8 mouse cellular contexts compared by ENCODE assay signal in genomic region chr10:37072834-37073233, GRCm38 (mm10).
DNase-seq lines count a peak whose midpoint lies in the region; ATAC-seq lines count a peak whose summit lies in the region.

No protein-coding gene starts in this region.

- no peak overlapping the region for H3K4me2 ChIP-seq in liver, embryonic 11.5 days
- no peak overlapping the region for H3K4me2 ChIP-seq in midbrain, embryonic 15.5 days

- H3K4me1 ChIP-seq in liver, embryonic 11.5 days (replicated peaks; ENCODE audit: control insufficient read depth, insufficient read depth, low read length): no peaks in the 10 kb centered on the region
- H3K4me1 ChIP-seq in forebrain, embryonic 10.5 days: peaks cover 18% of the 10 kb centered on the region
- H3K4me1 ChIP-seq in midbrain, embryonic 15.5 days: peaks cover 6% of the 10 kb centered on the region; the same call in 1 of the 2 replicates

- H3K36me3 ChIP-seq in liver, embryonic 11.5 days (ENCODE audit: control insufficient read depth, insufficient read depth, low read length): no peaks in the 10 kb centered on the region
- no peaks in the 10 kb centered on the region for H3K36me3 ChIP-seq in forebrain, embryonic 10.5 days (replicated peaks)
- no peaks in the 10 kb centered on the region for H3K36me3 ChIP-seq in midbrain, embryonic 15.5 days (replicated peaks)

- no peak overlapping the region for H3K4me3 ChIP-seq in liver, embryonic 11.5 days (ENCODE audit: low read depth, low read length)
- no peak overlapping the region for H3K4me3 ChIP-seq in forebrain, embryonic 10.5 days
- H3K4me3 ChIP-seq in midbrain, embryonic 15.5 days: no peak overlapping the region

- intact Hi-C loops in left cerebral cortex, postnatal 10 days (cut with DNase I): loop anchor here (5.0 kb wide), 3 partner anchors 64 to 1774 kb away; partner anchors contain the start of gene Marcks

- H3K27ac ChIP-seq in liver, embryonic 11.5 days (ENCODE audit: low read depth, low read length): no peak overlapping the region
- H3K27ac ChIP-seq in forebrain, embryonic 10.5 days: peak overlapping the region; percentile 51
- H3K27ac ChIP-seq in midbrain, embryonic 15.5 days: peak overlapping the region; percentile 18; the same call in 1 of the 2 replicates

- no peak overlapping the region for H3K9ac ChIP-seq in liver, embryonic 11.5 days (ENCODE audit: low read depth, low read length)
- no peak overlapping the region for H3K9ac ChIP-seq in midbrain, embryonic 15.5 days

- WGBS in liver, embryonic 11.5 days: 18% methylated on average over 5 of the region's 5 CpGs
- WGBS in forebrain, embryonic 10.5 days: 32% methylated on average over 5 of the region's 5 CpGs
- 7% methylated on average over 5 of the region's 5 CpGs for WGBS in midbrain, embryonic 15.5 days

- ATAC-seq in liver, embryonic 11.5 days (replicated peaks; ENCODE audit: low FRiP score): no peak
- ATAC-seq in midbrain, embryonic 15.5 days (replicated peaks): peak; percentile 87

- H3K9me3 ChIP-seq in liver, embryonic 11.5 days (ENCODE audit: control insufficient read depth, low read length): no peaks in the 10 kb centered on the region
- no peaks in the 10 kb centered on the region for H3K9me3 ChIP-seq in forebrain, embryonic 10.5 days
- H3K9me3 ChIP-seq in midbrain, embryonic 15.5 days: no peaks in the 10 kb centered on the region

- H3K27me3 ChIP-seq in liver, embryonic 11.5 days (replicated peaks; ENCODE audit: control insufficient read depth, insufficient read depth, low read length): no peaks in the 10 kb centered on the region
- H3K27me3 ChIP-seq in forebrain, embryonic 10.5 days (ENCODE audit: poor library complexity, severe bottlenecking): no peaks in the 10 kb centered on the region
- no peaks in the 10 kb centered on the region for H3K27me3 ChIP-seq in midbrain, embryonic 15.5 days (replicated peaks)

- DNase-seq in liver: peak; percentile 24
- DNase-seq in liver, embryonic 11.5 days (ENCODE audit: low spot score): no peak
- DNase-seq in brain, embryonic 18.5 days (ENCODE audit: low read depth, low spot score): peak; percentile 60
- no peak for DNase-seq in forebrain, embryonic 10.5 days (ENCODE audit: extremely low spot score, low spot score)
- DNase-seq in hindlimb bud, embryonic 11.5 days (ENCODE audit: extremely low spot score, low read depth, low spot score): peak; percentile 46
- DNase-seq in left cerebral cortex, postnatal 10 days (ENCODE audit: extremely low spot score in 1 of 2, low spot score in 2 of 2): peak; percentile 32 to 79
- DNase-seq in testis, postnatal 10 days (ENCODE audit: low spot score): peak; percentile 55

Comparison
In these comparisons a context has a peak if more than half of its experiments do, and no peak if none do; other contexts are left out.
1. DNase-seq: peak in liver (single experiment), brain, embryonic 18.5 days (single experiment), hindlimb bud, embryonic 11.5 days (single experiment), left cerebral cortex, postnatal 10 days (2 of 2) and testis, postnatal 10 days (single experiment); none in liver, embryonic 11.5 days (single experiment) and forebrain, embryonic 10.5 days (single experiment).